Mouse (Mus musculus): ENCODE results near the gene Cdc14a.

- no peak for TF ChIP-seq CTCF (IDR thresholded peaks at IDR 0.05 in 2 of 3, conservative IDR thresholded peaks at IDR 0.05 in 1 of 3; ENCODE audit: control insufficient read depth in 1 of 3, insufficient read depth in 1 of 3, low read depth in 2 of 3, low read length in 3 of 3, poor library complexity in 1 of 3, severe bottlenecking in 1 of 3)
- TF ChIP-seq NELFE (IDR thresholded peaks at IDR 0.05; ENCODE audit: low read depth, low read length): peak; percentile 63; the same call in 1 of the 2 replicates
- TF ChIP-seq ZKSCAN1 (IDR thresholded peaks at IDR 0.05; ENCODE audit: low read depth, low read length): no peak
- TF ChIP-seq TCF12 (IDR thresholded peaks at IDR 0.05; ENCODE audit: low read depth, low read length): no peak
- TF ChIP-seq POLR2A (IDR thresholded peaks at IDR 0.05; ENCODE audit: control insufficient read depth in 1 of 2, insufficient read depth in 1 of 2, low read depth in 1 of 2, low read length in 2 of 2, poor library complexity in 1 of 2): peak in 1 of 2 experiments; percentile 17; a peak in 2 of 4 replicates
- TF ChIP-seq EP300 (IDR thresholded peaks at IDR 0.05; ENCODE audit: low read depth in 1 of 2, low read length in 2 of 2): no peak
- no peak for TF ChIP-seq GATA1 (IDR thresholded peaks at IDR 0.05; ENCODE audit: low read depth, low read length)
- TF ChIP-seq CHD2 (IDR thresholded peaks at IDR 0.05; ENCODE audit: low read length): no peak
- peak; percentile 65 for TF ChIP-seq NRF1 (IDR thresholded peaks at IDR 0.05; ENCODE audit: insufficient read depth, low read depth, low read length, poor library complexity, severe bottlenecking)
- TF ChIP-seq JUND (IDR thresholded peaks at IDR 0.05; ENCODE audit: low read depth, low read length): no peak
Observed at GRCm38 (mm10) chr3:116424160-116424972, 534 bp upstream of the Cdc14a start.
